Mouse (Mus musculus): ENCODE results near the gene Rnf212b. TPM values are rescaled to one million over a fixed set of nuclear protein-coding genes. Genes with fewer than 3 reads are reported as not detected.
A peak's percentile ranks its signal among the peaks of the same experiment; 100 is the strongest.

Rnf212b gene
- polyA plus RNA-seq, 1 experiment from 2014 or later = not detected

- 77% methylated on average over 4 of the region's 4 CpGs for WGBS
- Histone ChIP-seq H3K27ac (no peak overlapping the region), H3K4me1 (replicated peaks) (no peaks in the 10 kb centered on the region), H3K27me3 (ENCODE audit: insufficient read depth, poor library complexity, severe bottlenecking) (no peaks in the 10 kb centered on the region), H3K9me3 (no peaks in the 10 kb centered on the region), H3K4me3 (no peak overlapping the region), H3K36me3 (no peaks in the 10 kb centered on the region)
- no peak for DNase-seq (ENCODE audit: low spot score)
Observed at GRCm38 (mm10) chr14:54808718-54809667, 4.9 kb upstream of the Rnf212b start.

GRCm38 (mm10) chr14:54809668-54810033 lies 4.3 kb upstream of the Rnf212b start:
- Histone ChIP-seq H3K4me1 (replicated peaks) (no peaks in the 10 kb centered on the region), H3K27ac (no peak overlapping the region), H3K9me3 (no peaks in the 10 kb centered on the region), H3K36me3 (no peaks in the 10 kb centered on the region), H3K4me3 (no peak overlapping the region), H3K27me3 (ENCODE audit: insufficient read depth, poor library complexity, severe bottlenecking) (no peaks in the 10 kb centered on the region)
- DNase-seq (ENCODE audit: low spot score) = no peak
- WGBS = 92% methylated on average over 3 of the region's 3 CpGs

GRCm38 (mm10) chr14:54815737-54816136 lies 1.8 kb downstream of the Rnf212b start:
- Histone ChIP-seq H3K4me3 (no peak overlapping the region), H3K9me3 (no peaks in the 10 kb centered on the region), H3K4me1 (replicated peaks) (no peaks in the 10 kb centered on the region), H3K36me3 (no peaks in the 10 kb centered on the region), H3K27ac (no peak overlapping the region), H3K27me3 (ENCODE audit: insufficient read depth, poor library complexity, severe bottlenecking) (no peaks in the 10 kb centered on the region)
- no peak for DNase-seq (ENCODE audit: low spot score)
- 74% methylated on average over 3 of the region's 3 CpGs for WGBS

- DNase-seq (ENCODE audit: low spot score) = peak; percentile 7
- Histone ChIP-seq H3K27me3 (ENCODE audit: insufficient read depth, poor library complexity, severe bottlenecking) (no peaks in the 10 kb centered on the region), H3K9me3 (no peaks in the 10 kb centered on the region), H3K36me3 (no peaks in the 10 kb centered on the region), H3K27ac (no peak overlapping the region), H3K4me1 (replicated peaks) (no peaks in the 10 kb centered on the region), H3K4me3 (no peak overlapping the region)
- WGBS = 52% methylated on average over 2 of the region's 2 CpGs
Observed at GRCm38 (mm10) chr14:54817791-54818190, 3.9 kb downstream of the Rnf212b start.

GRCm38 (mm10) chr14:54822301-54822700 lies 8.4 kb downstream of the Rnf212b start:
- 91% methylated on average over 2 of the region's 2 CpGs for WGBS
- DNase-seq (ENCODE audit: low spot score) = no peak

GRCm38 (mm10) chr14:54823716-54824115 lies 9.8 kb downstream of the Rnf212b start:
- H3K4me3 ChIP-seq = no peak overlapping the region
- no peak for DNase-seq (ENCODE audit: low spot score)
- H3K27me3 ChIP-seq (ENCODE audit: insufficient read depth, poor library complexity, severe bottlenecking) = no peaks in the 10 kb centered on the region
- no peaks in the 10 kb centered on the region for H3K9me3 ChIP-seq
- no peaks in the 10 kb centered on the region for H3K36me3 ChIP-seq
- WGBS = 94% methylated on average over 1 of the region's 1 CpGs
- H3K4me1 ChIP-seq (replicated peaks) = no peaks in the 10 kb centered on the region
- no peak overlapping the region for H3K27ac ChIP-seq

More at GRCm38 (mm10) chr14:54822301-54822700, 8.4 kb downstream of the Rnf212b start:
- H3K4me3 ChIP-seq = no peak overlapping the region
- H3K27ac ChIP-seq = no peak overlapping the region
- no peaks in the 10 kb centered on the region for H3K27me3 ChIP-seq (ENCODE audit: insufficient read depth, poor library complexity, severe bottlenecking)
- no peaks in the 10 kb centered on the region for H3K4me1 ChIP-seq (replicated peaks)
- no peaks in the 10 kb centered on the region for H3K9me3 ChIP-seq
- H3K36me3 ChIP-seq = no peaks in the 10 kb centered on the region

- H3K36me3 ChIP-seq = no peaks in the 10 kb centered on the region
- no peak for DNase-seq (ENCODE audit: low spot score)
- H3K4me3 ChIP-seq = no peak overlapping the region
- H3K27me3 ChIP-seq (ENCODE audit: insufficient read depth, poor library complexity, severe bottlenecking) = no peaks in the 10 kb centered on the region
- no peaks in the 10 kb centered on the region for H3K4me1 ChIP-seq (replicated peaks)
- WGBS = 9% methylated on average over 4 of the region's 4 CpGs
- no peak overlapping the region for H3K27ac ChIP-seq
- H3K9me3 ChIP-seq = no peaks in the 10 kb centered on the region
Observed at GRCm38 (mm10) chr14:54843461-54843860, 29.5 kb downstream of the Rnf212b start.

- Histone ChIP-seq H3K27ac (no peak overlapping the region), H3K27me3 (ENCODE audit: insufficient read depth, poor library complexity, severe bottlenecking) (no peaks in the 10 kb centered on the region), H3K4me1 (replicated peaks) (no peaks in the 10 kb centered on the region), H3K9me3 (no peaks in the 10 kb centered on the region), H3K36me3 (peaks cover 41% of the 10 kb centered on the region), H3K4me3 (no peak overlapping the region)
- over 99% methylated on average over 3 of the region's 3 CpGs for WGBS
- no peak for DNase-seq (ENCODE audit: low spot score)
Observed at GRCm38 (mm10) chr14:54855726-54856125, 41.8 kb downstream of the Rnf212b start.

- no peak overlapping the region for H3K27ac ChIP-seq
- H3K4me1 ChIP-seq (replicated peaks) = no peaks in the 10 kb centered on the region
- no peak for DNase-seq (ENCODE audit: low spot score)
- peaks cover 41% of the 10 kb centered on the region for H3K36me3 ChIP-seq
- 88% methylated on average over 7 of the region's 7 CpGs for WGBS
- H3K4me3 ChIP-seq = no peak overlapping the region
- H3K9me3 ChIP-seq = no peaks in the 10 kb centered on the region
- H3K27me3 ChIP-seq (ENCODE audit: insufficient read depth, poor library complexity, severe bottlenecking) = no peaks in the 10 kb centered on the region
Observed at GRCm38 (mm10) chr14:54856703-54857102, 42.8 kb downstream of the Rnf212b start.

- no peaks in the 10 kb centered on the region for H3K9me3 ChIP-seq
- H3K27me3 ChIP-seq (ENCODE audit: insufficient read depth, poor library complexity, severe bottlenecking) = no peaks in the 10 kb centered on the region
- H3K27ac ChIP-seq = no peak overlapping the region
- DNase-seq (ENCODE audit: low spot score) = no peak
- H3K4me3 ChIP-seq = no peak overlapping the region
- peaks cover 8% of the 10 kb centered on the region; the same call in 1 of the 2 replicates for H3K4me1 ChIP-seq (replicated peaks)
- H3K36me3 ChIP-seq = peaks cover 41% of the 10 kb centered on the region
- 95% methylated on average over 9 of the region's 9 CpGs for WGBS
Observed at GRCm38 (mm10) chr14:54857891-54858290, 44.0 kb downstream of the Rnf212b start.

GRCm38 (mm10) chr14:54860511-54860910 lies 46.6 kb downstream of the Rnf212b start:
- H3K27me3 ChIP-seq (ENCODE audit: insufficient read depth, poor library complexity, severe bottlenecking) = no peaks in the 10 kb centered on the region
- H3K4me3 ChIP-seq = no peak overlapping the region
- no peak overlapping the region for H3K27ac ChIP-seq
- peaks cover 15% of the 10 kb centered on the region for H3K4me1 ChIP-seq (replicated peaks)
- H3K36me3 ChIP-seq = peaks cover 25% of the 10 kb centered on the region
- DNase-seq (ENCODE audit: low spot score) = peak; percentile 50
- WGBS = 51% methylated on average over 2 of the region's 2 CpGs
- no peaks in the 10 kb centered on the region for H3K9me3 ChIP-seq

GRCm38 (mm10) chr14:54863501-54864312 lies 49.8 kb downstream of the Rnf212b start:
- under 1% methylated on average over 55 of the region's 56 CpGs for WGBS
- Histone ChIP-seq H3K27ac (peak overlapping the region; percentile 98), H3K36me3 (no peaks in the 10 kb centered on the region), H3K4me3 (peak overlapping the region; percentile 93), H3K27me3 (ENCODE audit: insufficient read depth, poor library complexity, severe bottlenecking) (no peaks in the 10 kb centered on the region), H3K4me1 (replicated peaks) (peaks cover 15% of the 10 kb centered on the region), H3K9me3 (no peaks in the 10 kb centered on the region)
- peak; percentile 96 for DNase-seq (ENCODE audit: low spot score)
